ENCODE assay signal across 16 mouse cellular contexts in genomic region chr10:118628000-118628399, GRCm38 (mm10).
"Had no signal": no experiment of that assay in that cellular context is flagged by ENCODE, and none has a peak within 500 bp of the region (broad histone marks: within the 10 kb centered on the region; RNA-seq: fewer than 3 reads in every experiment).

No protein-coding gene starts in this region.

- H3K4me2 ChIP-seq: limb, embryonic 15.5 days; liver, embryonic 12.5 days; lung, embryonic 14.5 days; midbrain, embryonic 12.5 days; neural tube, embryonic 13.5 days; stomach, embryonic 15.5 days had no signal

- H3K4me1 ChIP-seq: midbrain, embryonic 12.5 days; neural tube, embryonic 13.5 days; stomach, embryonic 15.5 days had no signal

- H3K9me3 ChIP-seq: limb, embryonic 15.5 days; liver, embryonic 12.5 days; midbrain, embryonic 12.5 days; neural tube, embryonic 13.5 days; stomach, embryonic 15.5 days had no signal

- DNase-seq: kidney, adult 9 months; kidney, postnatal 36 days; layer of hippocampus, adult 9-11 months; layer of hippocampus, postnatal 36 days; lung, embryonic 14.5 days; lung, postnatal 10 days; lung, postnatal 4 days; retina, postnatal 1 day; right cerebral cortex, postnatal 14 days had no signal

- H3K4me3 ChIP-seq: limb, embryonic 15.5 days; liver, embryonic 12.5 days; midbrain, embryonic 12.5 days; neural tube, embryonic 13.5 days; stomach, embryonic 15.5 days had no signal

- H3K36me3 ChIP-seq: limb, embryonic 15.5 days; liver, embryonic 12.5 days; midbrain, embryonic 12.5 days; neural tube, embryonic 13.5 days; stomach, embryonic 15.5 days had no signal

- ATAC-seq: liver, embryonic 12.5 days; midbrain, embryonic 16.5 days had no signal

- H3K27ac ChIP-seq: kidney, postnatal 0 days; limb, embryonic 15.5 days; liver, embryonic 12.5 days; midbrain, embryonic 12.5 days; neural tube, embryonic 13.5 days; stomach, embryonic 15.5 days had no signal

- H3K27me3 ChIP-seq: limb, embryonic 15.5 days; liver, embryonic 12.5 days; midbrain, embryonic 12.5 days; neural tube, embryonic 13.5 days; stomach, embryonic 15.5 days had no signal

- H3K9ac ChIP-seq: limb, embryonic 15.5 days; liver, embryonic 12.5 days; lung, embryonic 14.5 days; midbrain, embryonic 12.5 days; neural tube, embryonic 13.5 days; stomach, embryonic 15.5 days had no signal
